ENCODE assay signal across 8 mouse cellular contexts in the genomic region with DNA sequence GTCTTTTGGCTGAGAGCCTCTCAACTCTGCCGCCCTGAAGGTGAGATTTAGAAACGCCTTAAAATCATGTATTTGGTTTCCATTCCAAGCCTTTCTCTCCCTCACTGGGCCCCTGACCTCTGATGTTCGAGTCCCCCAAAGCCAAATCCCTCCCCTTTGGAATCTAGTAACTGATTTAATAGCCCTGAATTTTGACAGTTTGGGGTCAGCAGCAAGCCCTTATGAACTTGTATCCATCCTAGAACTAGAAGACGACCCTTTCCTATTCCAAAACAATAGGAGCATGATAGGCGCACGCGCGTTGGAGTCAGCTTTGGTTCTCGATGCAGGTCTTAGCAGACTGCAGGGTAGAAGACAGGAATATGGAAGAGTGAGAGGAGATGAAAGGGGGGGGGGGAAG. TPM values are rescaled to one million over a fixed set of nuclear protein-coding genes. Genes with fewer than 3 reads are reported as not detected.
DNase-seq lines count a peak whose midpoint lies in the region; ATAC-seq and TF ChIP-seq lines count a peak whose summit lies in the region.

No protein-coding gene starts in this region.

- peak overlapping the region; percentile 89 for H3K27ac ChIP-seq in embryonic facial prominence, embryonic 15.5 days (replicated peaks)
- H3K27ac ChIP-seq in kidney, adult 2 months (ENCODE audit: insufficient read depth, low read depth, low read length) = peak overlapping the region; percentile 34; the same call in 1 of the 2 replicates
- peak overlapping the region; percentile 94 for H3K27ac ChIP-seq in lung, postnatal 0 days (ENCODE audit: low read length)
- peak overlapping the region; percentile 91 for H3K27ac ChIP-seq in stomach, embryonic 15.5 days

- no peaks in the 10 kb centered on the region for H3K9me3 ChIP-seq in embryonic facial prominence, embryonic 15.5 days (replicated peaks)
- no peaks in the 10 kb centered on the region for H3K9me3 ChIP-seq in lung, postnatal 0 days (ENCODE audit: low read length)
- no peaks in the 10 kb centered on the region for H3K9me3 ChIP-seq in stomach, embryonic 15.5 days

- 1% methylated on average over 9 of the region's 9 CpGs for WGBS in embryonic facial prominence, embryonic 15.5 days
- WGBS in kidney, adult 2 months = 10% methylated on average over 9 of the region's 9 CpGs
- WGBS in lung, postnatal 0 days = 4% methylated on average over 9 of the region's 9 CpGs
- WGBS in stomach, embryonic 15.5 days = 4% methylated on average over 9 of the region's 9 CpGs

- peak overlapping the region; percentile 82 for H3K4me2 ChIP-seq in embryonic facial prominence, embryonic 15.5 days (replicated peaks)
- H3K4me2 ChIP-seq in lung, postnatal 0 days (replicated peaks; ENCODE audit: low read depth, low read length) = peak overlapping the region; percentile 74
- peak overlapping the region; percentile 87 for H3K4me2 ChIP-seq in stomach, embryonic 15.5 days

- peak overlapping the region; percentile 56 for H3K4me3 ChIP-seq in embryonic facial prominence, embryonic 15.5 days (replicated peaks)
- H3K4me3 ChIP-seq in kidney, adult 2 months (ENCODE audit: insufficient read depth, low read depth, low read length) = peak overlapping the region; percentile 68; the same call in 1 of the 2 replicates
- peak overlapping the region; percentile 46 for H3K4me3 ChIP-seq in lung, postnatal 0 days (ENCODE audit: low read depth, low read length)
- peak overlapping the region; percentile 58 for H3K4me3 ChIP-seq in stomach, embryonic 15.5 days (replicated peaks)

- TF ChIP-seq EP300 in lung, postnatal 0 days (IDR thresholded peaks at IDR 0.05) = no peak; the same call in 1 of the 2 replicates

- peak; percentile 40 for DNase-seq in adrenal gland, postnatal 10 days
- no peak for DNase-seq in adrenal gland, postnatal 25 days
- peak; percentile 50 for DNase-seq in ES-CJ7 (ENCODE audit: low read depth, low spot score)
- peak; percentile 69 for DNase-seq in kidney, adult 2 months
- peak; percentile 71 for DNase-seq in lung, postnatal 0 days (ENCODE audit: low spot score)
- DNase-seq in left cerebral cortex, adult 9 months (ENCODE audit: low spot score in 2 of 2) = no peak

- no peak for TF ChIP-seq CTCF in kidney, adult 2 months (conservative IDR thresholded peaks at IDR 0.05; ENCODE audit: insufficient read depth, insufficient read length, low read depth, low read length)
- no peak for TF ChIP-seq CTCF in lung, postnatal 0 days (IDR thresholded peaks at IDR 0.05)

- no peak overlapping the region for H3K9ac ChIP-seq in embryonic facial prominence, embryonic 15.5 days
- H3K9ac ChIP-seq in lung, postnatal 0 days (replicated peaks; ENCODE audit: low read depth) = no peak overlapping the region
- no peak overlapping the region for H3K9ac ChIP-seq in stomach, embryonic 15.5 days

- H3K4me1 ChIP-seq in embryonic facial prominence, embryonic 15.5 days = peaks cover 33% of the 10 kb centered on the region
- H3K4me1 ChIP-seq in kidney, adult 2 months (ENCODE audit: control insufficient read depth, insufficient read depth, low read length) = peaks cover 53% of the 10 kb centered on the region
- H3K4me1 ChIP-seq in lung, postnatal 0 days (ENCODE audit: insufficient read depth, low read depth, low read length) = peaks cover 33% of the 10 kb centered on the region
- H3K4me1 ChIP-seq in stomach, embryonic 15.5 days = peaks cover 10% of the 10 kb centered on the region

- H3K36me3 ChIP-seq in embryonic facial prominence, embryonic 15.5 days = no peaks in the 10 kb centered on the region
- H3K36me3 ChIP-seq in kidney, adult 2 months (ENCODE audit: control insufficient read depth, insufficient read depth, low read length) = no peaks in the 10 kb centered on the region
- no peaks in the 10 kb centered on the region for H3K36me3 ChIP-seq in lung, postnatal 0 days (ENCODE audit: insufficient read depth, low read length)
- no peaks in the 10 kb centered on the region for H3K36me3 ChIP-seq in stomach, embryonic 15.5 days

- ATAC-seq in embryonic facial prominence, embryonic 15.5 days (ENCODE audit: insufficient number of reproducible peaks, low FRiP score, low TSS enrichment, low read depth) = peak; percentile 51
- ATAC-seq in lung, postnatal 0 days = peak; percentile 7; the same call in 1 of the 2 replicates
- peak; percentile 11 for ATAC-seq in stomach, embryonic 15.5 days (ENCODE audit: insufficient read depth, low FRiP score, low read depth)

- no peak for TF ChIP-seq POLR2A in kidney, adult 2 months (IDR thresholded peaks at IDR 0.05; ENCODE audit: low read depth, low read length)

- H3K27me3 ChIP-seq in embryonic facial prominence, embryonic 15.5 days = no peaks in the 10 kb centered on the region
- no peaks in the 10 kb centered on the region for H3K27me3 ChIP-seq in kidney, adult 2 months (replicated peaks; ENCODE audit: control insufficient read depth, insufficient read depth, low read length)
- H3K27me3 ChIP-seq in lung, postnatal 0 days (replicated peaks; ENCODE audit: insufficient read depth, low read length) = no peaks in the 10 kb centered on the region
- H3K27me3 ChIP-seq in stomach, embryonic 15.5 days (replicated peaks) = no peaks in the 10 kb centered on the region

RNA-seq across cellular contexts. Expression of gene Insr, which starts 58.9 kb away (rescaled TPM):
- 100 to 1,000 TPM; 100 to 108 TPM for total RNA-seq in adrenal gland, postnatal 10 days (2021)
- 127 and 144 TPM in 2 replicates for total RNA-seq in adrenal gland, postnatal 25 days (2021)
- polyA plus RNA-seq in embryonic facial prominence, embryonic 15.5 days (2015; fragmentation: Nextera tagmentation; extraction: Ambion mirVana) = 42.2 and 42.6 TPM in 2 replicates
- 26.8 and 33.7 TPM in 2 replicates for polyA plus RNA-seq in kidney, adult 2 months (2012; rRNA removed)
- 27.1 and 31.1 TPM in 2 replicates for polyA plus RNA-seq in lung, postnatal 0 days (2015; fragmentation: Nextera tagmentation; extraction: Ambion mirVana)
- polyA plus RNA-seq in stomach, embryonic 15.5 days (2015; fragmentation: Nextera tagmentation; extraction: Ambion mirVana) = 37.9 and 40.2 TPM in 2 replicates

Comparison
In these comparisons a context has a peak if more than half of its experiments do, and no peak if none do; other contexts are left out.
1. DNase-seq: peak in adrenal gland, postnatal 10 days (single experiment), ES-CJ7 (single experiment), kidney, adult 2 months (single experiment) and lung, postnatal 0 days (single experiment); none in adrenal gland, postnatal 25 days (single experiment) and left cerebral cortex, adult 9 months (0 of 2).
2. H3K27ac ChIP-seq: peak in every context shown above with its lines; median percentile 94 in lung, postnatal 0 days; 91 in stomach, embryonic 15.5 days; 89 in embryonic facial prominence, embryonic 15.5 days; 34 in kidney, adult 2 months.
3. Peak in every context shown above with its lines, with median percentiles within 50 percentile points of each other: ATAC-seq, H3K4me2 ChIP-seq and H3K4me3 ChIP-seq.